Mouse (Mus musculus) G1E (cell line): ENCODE measurements around the gene Borcs6. TPM values are rescaled to one million over a fixed set of nuclear protein-coding genes. Genes with fewer than 3 reads are reported as not detected.

Source experiments
- ATAC-seq: 2 replicates; pipeline ENCODE4 v1.8.0; 2016; ENCODE audit warnings: mild to moderate bottlenecking; ENCODE audit not compliant: insufficient number of reproducible peaks, poor library complexity, low FRiP score, severe bottlenecking; ENCODE audit errors: extremely low read depth
- DNase-seq: peaks from one replicate; pipeline ENCODE4 v3.0.0; 2012; ENCODE audit warnings: low spot score
- H3K27me3 ChIP-seq: 2 replicates; pipeline ENCODE4 v1.6.1; 2012; ENCODE audit warnings: mild to moderate bottlenecking, low read length, inconsistent platforms; ENCODE audit not compliant: insufficient read depth
- H3K36me3 ChIP-seq: replicated peaks from 2 replicates; pipeline ENCODE3; 2012; ENCODE audit warnings: mild to moderate bottlenecking, inconsistent platforms
- H3K4me1 ChIP-seq: 2 replicates; pipeline ENCODE4 v1.6.1; 2012; ENCODE audit warnings: low read depth, low read length, inconsistent platforms, mixed read lengths; ENCODE audit not compliant: insufficient read depth
- H3K4me3 ChIP-seq: 2 replicates; pipeline ENCODE4 v1.5.1; 2012; ENCODE audit warnings: low read depth, mild to moderate bottlenecking, inconsistent platforms, low read length, moderate library complexity, mixed read lengths
- H3K9me3 ChIP-seq: replicated peaks from 2 replicates; pipeline ENCODE4 v1.6.1; 2012; ENCODE audit warnings: inconsistent platforms
- CTCF ChIP-seq: IDR thresholded peaks from 2 replicates; pipeline ENCODE4 v1.5.1; 2012; ENCODE audit warnings: low read depth, low read length, inconsistent platforms, mixed read lengths
- GATA1 ChIP-seq: IDR thresholded peaks from 2 replicates; pipeline ENCODE4 v1.6.1; 2012; ENCODE audit warnings: borderline replicate concordance, low read length, inconsistent platforms, mixed read lengths
- GATA2 ChIP-seq: IDR thresholded peaks from 2 replicates; pipeline ENCODE4 v1.6.1; 2012; ENCODE audit warnings: low read depth, low read length, inconsistent platforms, borderline replicate concordance
- POLR2AphosphoS5 ChIP-seq: IDR thresholded peaks from 2 replicates; pipeline ENCODE4 v1.6.1; 2012; ENCODE audit warnings: low read depth, low read length, inconsistent platforms; ENCODE audit not compliant: insufficient replicate concordance
- TAL1 ChIP-seq: conservative IDR thresholded peaks from 2 replicates; pipeline ENCODE4 v1.6.1; 2012; ENCODE audit warnings: low read depth, low read length, inconsistent platforms, mixed read lengths
- polyA plus RNA-seq: library from polyadenylated mRNA; stranded (reverse); fragments of >175 nt; gene quantifications from 2 replicates; pipeline ENCODE4 v1.2.3, GENCODE M21; 2012
- total RNA-seq, 2 experiments: library from RNA; stranded (forward) in 1 of 2; stranded (reverse) in 1 of 2; fragments of 200-1000 nt in 1 of 2; fragments of >200 nt in 1 of 2; fragmentation: Nextera tagmentation in 1 of 2; gene quantifications; 2 replicates each; pipeline ENCODE4 v1.2.3; 2014 to 2017

Gene Borcs6
- total and polyA plus RNA-seq, 3 experiments: 6.1 to 25.9 (median 6.4) TPM

GRCm38 (mm10) chr11:69047592-69047991 is 11.9 kb upstream of the Borcs6 start:
- Histone ChIP-seq H3K4me1 (peaks cover 58% of the 10 kb centered on the region), H3K27me3 (no peaks in the 10 kb centered on the region; the same call in 1 of the 2 replicates), H3K36me3 (peaks cover 61% of the 10 kb centered on the region), H3K9me3 (no peaks in the 10 kb centered on the region), H3K4me3 (peak overlapping the region; percentile 99; the same call in 1 of the 2 replicates)
- no peak for ATAC-seq
- DNase-seq: no peak
- no peak for TF ChIP-seq GATA1
- no peak for TF ChIP-seq TAL1

- Histone ChIP-seq H3K9me3 (no peaks in the 10 kb centered on the region), H3K36me3 (peaks cover 66% of the 10 kb centered on the region), H3K27me3 (no peaks in the 10 kb centered on the region; the same call in 1 of the 2 replicates), H3K4me3 (peak overlapping the region; percentile 99; the same call in 1 of the 2 replicates), H3K4me1 (peaks cover 63% of the 10 kb centered on the region)
- DNase-seq (no peak), ATAC-seq (no peak)
- TF ChIP-seq GATA2 (no peak), TAL1 (no peak), POLR2AphosphoS5 (no peak), GATA1 (no peak), CTCF (no peak)
These were observed 11.4 kb upstream of the Borcs6 start for GRCm38 (mm10) chr11:69048151-69048550.

DNA sequence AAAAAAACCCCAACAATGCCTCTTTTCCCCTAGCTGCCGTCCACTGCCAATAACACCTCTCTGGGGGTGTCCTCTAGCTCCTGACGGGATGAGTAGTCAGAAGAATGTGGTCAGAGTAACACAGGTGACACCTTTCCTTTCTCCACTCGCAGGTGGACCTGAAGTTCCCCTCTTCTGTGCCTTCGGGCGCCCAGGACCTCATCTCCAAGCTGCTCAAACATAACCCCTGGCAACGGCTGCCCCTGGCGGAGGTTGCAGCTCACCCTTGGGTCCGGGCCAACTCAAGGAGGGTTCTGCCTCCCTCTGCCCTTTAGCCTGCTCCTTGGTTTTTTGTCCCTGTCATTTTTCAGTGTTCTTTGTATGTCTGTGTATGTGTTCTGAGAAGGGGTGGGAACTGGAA is 8.8 kb upstream of the Borcs6 start:
- H3K4me3 ChIP-seq: no peak overlapping the region
- peaks cover 82% of the 10 kb centered on the region for H3K36me3 ChIP-seq

GRCm38 (mm10) chr11:69051771-69052170 is 7.7 kb upstream of the Borcs6 start:
- Histone ChIP-seq H3K9me3 (no peaks in the 10 kb centered on the region), H3K4me1 (peaks cover 47% of the 10 kb centered on the region), H3K4me3 (no peak overlapping the region), H3K27me3 (no peaks in the 10 kb centered on the region; the same call in 1 of the 2 replicates), H3K36me3 (peaks cover 78% of the 10 kb centered on the region)
- ATAC-seq (no peak), DNase-seq (no peak)
- no peak for TF ChIP-seq GATA1
- no peak for TF ChIP-seq GATA2
- no peak for TF ChIP-seq CTCF
- TF ChIP-seq TAL1: no peak
- no peak for TF ChIP-seq POLR2AphosphoS5

More for the DNA sequence above, 8.8 kb upstream of the Borcs6 start:
- Histone ChIP-seq H3K9me3 (no peaks in the 10 kb centered on the region), H3K4me1 (peaks cover 51% of the 10 kb centered on the region), H3K27me3 (no peaks in the 10 kb centered on the region; the same call in 1 of the 2 replicates)
- DNase-seq: no peak
- TF ChIP-seq GATA2 (no peak), CTCF (no peak), TAL1 (no peak), POLR2AphosphoS5 (no peak)
- ATAC-seq: no peak

- no peak overlapping the region for H3K4me3 ChIP-seq
- no peaks in the 10 kb centered on the region for H3K9me3 ChIP-seq
- no peaks in the 10 kb centered on the region; the same call in 1 of the 2 replicates for H3K27me3 ChIP-seq
- peaks cover 38% of the 10 kb centered on the region for H3K4me1 ChIP-seq
- ATAC-seq (no peak), DNase-seq (no peak)
- TF ChIP-seq POLR2AphosphoS5 (no peak), GATA1 (no peak), TAL1 (no peak), GATA2 (no peak), CTCF (no peak)
- H3K36me3 ChIP-seq: peaks cover 66% of the 10 kb centered on the region
These were observed 6.6 kb upstream of the Borcs6 start for GRCm38 (mm10) chr11:69052824-69053421.

GRCm38 (mm10) chr11:69053848-69054247 is 5.7 kb upstream of the Borcs6 start:
- H3K36me3 ChIP-seq: peaks cover 57% of the 10 kb centered on the region
- no peak for ATAC-seq

DNA sequence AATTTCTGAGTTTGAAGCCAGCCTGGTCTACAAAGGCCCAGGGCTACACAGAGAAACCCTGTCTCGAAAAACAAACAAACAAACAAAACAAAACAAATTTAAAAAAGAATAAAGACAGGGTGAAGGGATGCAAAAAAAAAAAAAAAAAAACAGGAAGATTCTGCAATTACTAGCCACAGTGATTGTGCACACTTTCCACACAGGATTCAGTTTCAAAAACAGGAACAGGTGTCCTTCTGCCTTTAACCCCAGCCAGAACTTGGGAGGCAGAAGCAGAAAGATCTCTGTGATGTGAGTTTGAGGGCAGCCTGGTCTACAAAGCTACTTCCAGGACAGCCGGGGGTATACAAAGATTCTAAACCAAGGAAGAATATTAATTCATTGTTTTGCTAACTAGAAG is 1.3 kb upstream of the Borcs6 start:
- DNase-seq (no peak), ATAC-seq (no peak)
- Histone ChIP-seq H3K9me3 (no peaks in the 10 kb centered on the region), H3K27me3 (no peaks in the 10 kb centered on the region), H3K4me1 (peaks cover 35% of the 10 kb centered on the region), H3K36me3 (peaks cover 18% of the 10 kb centered on the region), H3K4me3 (peak overlapping the region; percentile 91)
- no peak for TF ChIP-seq GATA1
- TF ChIP-seq CTCF: no peak
- no peak for TF ChIP-seq GATA2
- TF ChIP-seq TAL1: no peak
- no peak for TF ChIP-seq POLR2AphosphoS5

More at GRCm38 (mm10) chr11:69053848-69054247, 5.7 kb upstream of the Borcs6 start:
- no peak for DNase-seq
- no peak for TF ChIP-seq TAL1
- no peak for TF ChIP-seq POLR2AphosphoS5
- TF ChIP-seq GATA1: no peak
- TF ChIP-seq GATA2: no peak
- TF ChIP-seq CTCF: no peak
- H3K4me1 ChIP-seq: peaks cover 37% of the 10 kb centered on the region
- no peak overlapping the region for H3K4me3 ChIP-seq
- H3K9me3 ChIP-seq: no peaks in the 10 kb centered on the region
- H3K27me3 ChIP-seq: no peaks in the 10 kb centered on the region; the same call in 1 of the 2 replicates
